Mouse (Mus musculus): Measurements from ENCODE around the gene Thrb. TPM values are rescaled to one million over a fixed set of nuclear protein-coding genes. Genes with fewer than 3 reads are reported as not detected.

Thrb gene
- polyA plus RNA-seq, 1 experiment from 2014 or later: 1.0 TPM

- Histone ChIP-seq H3K27ac (no peak overlapping the region), H3K36me3 (no peaks in the 10 kb centered on the region), H3K4me1 (no peaks in the 10 kb centered on the region), H3K4me3 (no peak overlapping the region), H3K9me3 (no peaks in the 10 kb centered on the region), H3K27me3 (ENCODE audit: insufficient read depth, poor library complexity, severe bottlenecking) (no peaks in the 10 kb centered on the region)
- 83% methylated on average over 1 of the region's 1 CpGs for WGBS
- DNase-seq (ENCODE audit: low spot score): no peak
Observed at GRCm38 (mm10) chr14:17674335-17674734, 14.3 kb downstream of the Thrb start.

- H3K4me1 ChIP-seq: no peaks in the 10 kb centered on the region
- H3K27ac ChIP-seq: no peak overlapping the region
- no peak for DNase-seq (ENCODE audit: low spot score)
- no peaks in the 10 kb centered on the region for H3K9me3 ChIP-seq
- H3K36me3 ChIP-seq: no peaks in the 10 kb centered on the region
- WGBS: 63% methylated on average over 3 of the region's 3 CpGs
- no peak overlapping the region for H3K4me3 ChIP-seq
- H3K27me3 ChIP-seq (ENCODE audit: insufficient read depth, poor library complexity, severe bottlenecking): no peaks in the 10 kb centered on the region
Observed at GRCm38 (mm10) chr14:17675214-17675613, 15.2 kb downstream of the Thrb start.

- no peak overlapping the region for H3K4me3 ChIP-seq
- DNase-seq (ENCODE audit: low spot score): no peak
Observed at GRCm38 (mm10) chr14:17681479-17681878, 21.4 kb downstream of the Thrb start.

GRCm38 (mm10) chr14:17684881-17685280 is 24.8 kb downstream of the Thrb start:
- no peaks in the 10 kb centered on the region for H3K4me1 ChIP-seq
- no peak overlapping the region for H3K27ac ChIP-seq
- H3K36me3 ChIP-seq: no peaks in the 10 kb centered on the region
- H3K27me3 ChIP-seq (ENCODE audit: insufficient read depth, poor library complexity, severe bottlenecking): no peaks in the 10 kb centered on the region
- H3K9me3 ChIP-seq: no peaks in the 10 kb centered on the region
- DNase-seq (ENCODE audit: low spot score): no peak
- H3K4me3 ChIP-seq: no peak overlapping the region
- WGBS: 64% methylated on average over 1 of the region's 1 CpGs

More at GRCm38 (mm10) chr14:17681479-17681878, 21.4 kb downstream of the Thrb start:
- Histone ChIP-seq H3K36me3 (no peaks in the 10 kb centered on the region), H3K9me3 (no peaks in the 10 kb centered on the region), H3K4me1 (no peaks in the 10 kb centered on the region), H3K27ac (no peak overlapping the region), H3K27me3 (ENCODE audit: insufficient read depth, poor library complexity, severe bottlenecking) (no peaks in the 10 kb centered on the region)

GRCm38 (mm10) chr14:17685491-17685890 is 25.4 kb downstream of the Thrb start:
- Histone ChIP-seq H3K36me3 (no peaks in the 10 kb centered on the region), H3K4me3 (no peak overlapping the region), H3K27ac (no peak overlapping the region), H3K27me3 (ENCODE audit: insufficient read depth, poor library complexity, severe bottlenecking) (no peaks in the 10 kb centered on the region), H3K4me1 (no peaks in the 10 kb centered on the region), H3K9me3 (no peaks in the 10 kb centered on the region)
- DNase-seq (ENCODE audit: low spot score): no peak
- 90% methylated on average over 3 of the region's 3 CpGs for WGBS

GRCm38 (mm10) chr14:17686939-17687338 is 26.9 kb downstream of the Thrb start:
- no peak overlapping the region for H3K4me3 ChIP-seq
- DNase-seq (ENCODE audit: low spot score): no peak
- H3K27ac ChIP-seq: no peak overlapping the region
- 78% methylated on average over 3 of the region's 3 CpGs for WGBS
- H3K27me3 ChIP-seq (ENCODE audit: insufficient read depth, poor library complexity, severe bottlenecking): no peaks in the 10 kb centered on the region
- no peaks in the 10 kb centered on the region for H3K36me3 ChIP-seq
- no peaks in the 10 kb centered on the region for H3K4me1 ChIP-seq
- no peaks in the 10 kb centered on the region for H3K9me3 ChIP-seq

- Histone ChIP-seq H3K27me3 (ENCODE audit: insufficient read depth, poor library complexity, severe bottlenecking) (no peaks in the 10 kb centered on the region), H3K27ac (no peak overlapping the region), H3K4me3 (no peak overlapping the region), H3K36me3 (no peaks in the 10 kb centered on the region), H3K4me1 (no peaks in the 10 kb centered on the region), H3K9me3 (no peaks in the 10 kb centered on the region)
- DNase-seq (ENCODE audit: low spot score): no peak
- WGBS: 31% methylated on average over 1 of the region's 1 CpGs
Observed at GRCm38 (mm10) chr14:17691246-17691645, 31.2 kb downstream of the Thrb start.

GRCm38 (mm10) chr14:17695526-17695925 is 35.5 kb downstream of the Thrb start:
- DNase-seq (ENCODE audit: low spot score): no peak
- Histone ChIP-seq H3K9me3 (no peaks in the 10 kb centered on the region), H3K27me3 (ENCODE audit: insufficient read depth, poor library complexity, severe bottlenecking) (no peaks in the 10 kb centered on the region), H3K27ac (no peak overlapping the region), H3K4me3 (no peak overlapping the region), H3K36me3 (no peaks in the 10 kb centered on the region), H3K4me1 (no peaks in the 10 kb centered on the region)
- 73% methylated on average over 4 of the region's 4 CpGs for WGBS

GRCm38 (mm10) chr14:17697920-17698632 is 38.0 kb downstream of the Thrb start:
- Histone ChIP-seq H3K9me3 (no peaks in the 10 kb centered on the region), H3K4me3 (no peak overlapping the region), H3K27ac (no peak overlapping the region), H3K36me3 (no peaks in the 10 kb centered on the region), H3K4me1 (no peaks in the 10 kb centered on the region), H3K27me3 (ENCODE audit: insufficient read depth, poor library complexity, severe bottlenecking) (no peaks in the 10 kb centered on the region)
- WGBS: 79% methylated on average over 9 of the region's 9 CpGs
- no peak for DNase-seq (ENCODE audit: low spot score)

- no peaks in the 10 kb centered on the region for H3K27me3 ChIP-seq (ENCODE audit: insufficient read depth, poor library complexity, severe bottlenecking)
- 69% methylated on average over 3 of the region's 3 CpGs for WGBS
- H3K4me1 ChIP-seq: no peaks in the 10 kb centered on the region
- no peak for DNase-seq (ENCODE audit: low spot score)
- H3K4me3 ChIP-seq: no peak overlapping the region
- H3K27ac ChIP-seq: no peak overlapping the region
- no peaks in the 10 kb centered on the region for H3K9me3 ChIP-seq
- no peaks in the 10 kb centered on the region for H3K36me3 ChIP-seq
Observed at GRCm38 (mm10) chr14:17700228-17700627, 40.2 kb downstream of the Thrb start.

- no peak overlapping the region for H3K27ac ChIP-seq
- H3K27me3 ChIP-seq (ENCODE audit: insufficient read depth, poor library complexity, severe bottlenecking): no peaks in the 10 kb centered on the region
- H3K9me3 ChIP-seq: no peaks in the 10 kb centered on the region
- no peak overlapping the region for H3K4me3 ChIP-seq
- 87% methylated on average over 7 of the region's 7 CpGs for WGBS
- H3K4me1 ChIP-seq: no peaks in the 10 kb centered on the region
- no peak for DNase-seq (ENCODE audit: low spot score)
- no peaks in the 10 kb centered on the region for H3K36me3 ChIP-seq
Observed at GRCm38 (mm10) chr14:17713297-17713904, 53.3 kb downstream of the Thrb start.

- no peak for DNase-seq (ENCODE audit: low spot score)
- H3K4me1 ChIP-seq: no peaks in the 10 kb centered on the region
- no peak overlapping the region for H3K4me3 ChIP-seq
- 77% methylated on average over 2 of the region's 2 CpGs for WGBS
- H3K27ac ChIP-seq: no peak overlapping the region
- H3K27me3 ChIP-seq (ENCODE audit: insufficient read depth, poor library complexity, severe bottlenecking): no peaks in the 10 kb centered on the region
- H3K36me3 ChIP-seq: no peaks in the 10 kb centered on the region
- no peaks in the 10 kb centered on the region for H3K9me3 ChIP-seq
Observed at GRCm38 (mm10) chr14:17719494-17719893, 59.4 kb downstream of the Thrb start.

- no peak for DNase-seq (ENCODE audit: low spot score)
- 52% methylated on average over 1 of the region's 1 CpGs for WGBS
- Histone ChIP-seq H3K4me1 (no peaks in the 10 kb centered on the region), H3K4me3 (no peak overlapping the region), H3K9me3 (no peaks in the 10 kb centered on the region), H3K27ac (no peak overlapping the region), H3K27me3 (ENCODE audit: insufficient read depth, poor library complexity, severe bottlenecking) (no peaks in the 10 kb centered on the region), H3K36me3 (no peaks in the 10 kb centered on the region)
Observed at GRCm38 (mm10) chr14:17722824-17723445, 62.9 kb downstream of the Thrb start.

Data from heart, embryonic 10.5 days (tissue).